Mouse (Mus musculus) neural tube, embryonic 10.5 days (tissue): ENCODE measurements around the gene Tppp.
"Not testable (repeated sequence)": the region's sequence is repeated elsewhere in the genome, so short reads cannot be mapped to it uniquely, and the experiment has no call there.

Source experiments
- DNase-seq: peaks from one replicate; pipeline ENCODE4 v3.0.0-alpha.2; 2017; ENCODE audit warnings: low spot score; ENCODE audit errors: extremely low spot score

Gene Tppp

DNA sequence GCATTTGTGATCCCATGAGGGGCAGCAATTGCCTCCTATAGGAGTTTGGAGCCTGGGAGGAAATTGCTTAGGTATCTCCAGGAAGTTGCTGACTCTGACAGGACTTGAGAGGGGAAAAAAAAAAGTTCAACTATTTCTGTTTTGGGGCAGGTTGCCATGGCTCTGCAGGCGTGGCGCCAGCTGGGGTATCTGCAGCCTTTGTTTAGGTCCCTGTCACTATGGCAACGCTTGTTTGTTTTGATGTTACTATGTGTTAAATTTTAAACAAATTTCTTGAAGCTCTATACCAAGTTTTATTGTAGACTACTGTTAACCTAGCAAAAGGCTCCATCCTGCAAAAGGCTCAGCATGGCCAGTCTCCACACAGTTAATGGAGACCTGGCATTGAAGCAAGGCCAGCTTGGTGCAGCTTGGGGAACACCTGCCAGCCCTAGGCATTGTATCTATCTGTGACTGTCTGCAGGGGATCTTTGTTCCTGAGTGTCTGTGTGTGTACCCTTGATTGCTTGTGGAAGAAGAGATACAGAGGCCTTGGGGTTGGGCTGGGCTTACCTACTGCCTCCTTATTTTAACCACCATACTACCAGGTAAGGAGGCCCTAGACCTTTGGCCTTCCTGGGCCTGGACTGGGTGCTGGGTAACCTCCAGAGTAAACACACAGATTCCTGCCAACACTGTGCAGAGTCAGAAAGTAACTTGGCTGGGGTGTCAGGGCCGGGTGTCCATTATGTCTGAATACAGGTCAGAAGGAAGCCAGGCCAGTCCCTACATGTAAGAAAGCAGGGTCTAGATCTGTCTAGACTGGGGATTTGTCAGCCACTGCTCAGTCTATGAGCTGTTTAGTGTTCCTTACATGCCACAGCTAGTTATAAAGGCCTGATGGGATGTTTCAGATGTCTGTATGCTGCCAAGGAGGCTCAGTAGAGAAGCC lies 16.2 kb downstream of the Tppp start:
- DNase-seq = no peak

DNA sequence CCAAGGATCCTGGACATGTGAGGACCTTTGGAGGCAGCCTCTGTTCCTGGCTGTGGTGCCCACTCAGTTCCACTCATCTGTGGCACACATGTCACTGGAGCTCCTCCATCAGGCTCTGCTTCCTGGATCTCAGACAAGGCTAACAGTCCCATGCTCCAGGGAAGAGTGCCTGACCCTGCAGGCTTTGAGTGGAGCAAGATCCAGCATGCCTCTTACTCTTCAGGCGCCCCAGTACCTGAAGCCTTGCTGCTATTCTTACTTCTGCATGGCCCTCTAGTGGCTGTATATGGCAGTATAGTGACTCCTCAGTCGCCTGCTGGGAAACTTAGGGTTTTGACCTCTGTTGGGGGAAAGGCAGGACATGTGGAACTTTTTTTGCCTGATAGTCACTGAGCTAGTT lies 17.0 kb downstream of the Tppp start:
- peak; percentile 22 for DNase-seq

DNA sequence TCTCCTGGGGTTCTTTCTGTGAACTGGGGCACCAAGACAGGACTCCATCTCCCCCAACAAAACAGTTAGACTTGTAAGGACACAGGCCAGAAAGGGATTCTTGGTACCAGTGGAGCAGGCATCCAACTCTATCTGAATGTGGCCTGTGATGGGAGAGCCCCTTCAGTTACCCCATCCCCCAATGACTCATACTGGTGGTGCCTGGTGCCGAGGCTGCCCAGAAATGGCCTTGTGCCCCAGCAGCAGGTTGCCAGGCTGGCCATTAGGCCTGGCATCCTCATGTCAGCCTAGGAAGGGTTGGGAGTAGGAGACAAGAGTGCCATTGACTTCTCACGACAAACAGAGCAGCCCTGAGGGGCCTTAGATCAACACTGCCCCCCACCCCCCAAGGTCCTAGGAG lies 18.9 kb downstream of the Tppp start:
- no peak for DNase-seq

DNA sequence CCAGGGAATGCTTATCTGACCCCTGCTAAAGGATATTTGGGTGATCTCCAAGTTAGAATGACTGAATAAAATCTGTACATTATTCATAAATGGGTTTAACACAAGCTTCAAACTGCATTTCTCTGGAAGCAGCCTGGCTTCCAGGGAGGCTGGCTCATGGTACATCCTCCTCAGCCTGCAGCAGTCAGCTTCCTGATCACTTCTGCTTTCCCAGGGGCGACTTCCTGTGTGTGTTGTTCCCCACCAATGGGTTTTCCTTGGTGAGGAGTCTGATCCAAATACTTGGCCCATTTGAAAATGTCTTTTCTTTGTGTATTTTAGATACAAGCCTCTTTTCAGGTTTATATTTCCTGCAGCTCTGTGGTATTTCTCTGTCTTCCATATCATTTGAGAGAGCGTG lies 19.8 kb downstream of the Tppp start:
- DNase-seq = no peak

DNA sequence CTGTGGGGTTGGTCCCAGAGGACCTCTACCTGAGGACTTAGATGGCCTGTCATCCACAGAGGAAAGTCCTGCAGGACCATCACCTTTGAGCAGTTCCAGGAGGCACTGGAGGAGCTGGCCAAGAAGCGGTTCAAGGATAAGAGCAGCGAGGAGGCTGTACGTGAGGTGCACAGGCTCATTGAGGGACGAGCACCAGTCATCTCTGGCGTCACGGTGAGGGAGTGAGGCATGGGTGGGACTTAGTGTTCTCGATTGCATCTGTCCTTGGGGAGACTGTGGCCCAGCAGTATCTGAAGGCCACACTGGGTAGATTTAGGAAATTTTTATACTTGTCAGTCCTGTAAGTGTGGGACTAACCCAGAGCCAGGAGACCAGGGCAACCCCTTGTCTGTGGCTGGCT lies 21.5 kb downstream of the Tppp start:
- DNase-seq = no peak

DNA sequence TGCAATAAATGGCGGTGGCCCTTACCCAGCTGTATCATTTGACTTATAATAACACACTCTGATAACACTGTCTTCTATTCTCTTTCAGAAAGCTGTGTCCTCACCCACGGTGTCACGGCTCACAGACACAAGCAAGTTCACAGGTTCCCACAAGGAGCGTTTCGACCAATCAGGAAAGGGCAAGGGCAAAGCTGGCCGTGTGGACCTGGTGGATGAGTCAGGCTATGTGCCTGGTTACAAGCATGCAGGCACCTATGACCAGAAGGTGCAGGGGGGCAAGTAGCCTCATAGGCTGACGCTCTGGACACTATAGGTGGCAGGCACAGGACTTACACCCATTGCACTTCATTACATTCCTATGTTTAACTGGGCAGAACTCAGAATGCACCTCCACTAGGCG lies 21.9 kb downstream of the Tppp start:
- DNase-seq = no peak

DNA sequence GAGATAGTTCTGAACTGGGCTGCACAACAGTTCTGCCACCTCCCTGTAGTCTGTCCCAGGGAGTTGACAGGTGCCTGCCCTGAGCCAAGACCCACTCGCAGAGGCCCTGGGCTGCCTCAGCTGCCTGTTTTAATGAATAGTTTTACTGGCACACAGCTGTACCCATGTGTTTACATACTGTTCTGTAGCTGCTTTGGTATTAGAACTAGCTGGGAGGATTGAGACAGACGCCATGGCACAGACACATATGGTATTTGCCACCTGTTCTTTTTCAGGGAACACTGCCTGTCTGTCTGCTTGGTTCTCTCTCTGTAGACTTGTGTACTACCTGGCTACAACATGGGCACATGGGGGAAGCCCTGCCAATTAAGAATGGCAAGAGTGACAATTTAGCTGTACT lies 25.5 kb downstream of the Tppp start:
- no peak for DNase-seq

DNA sequence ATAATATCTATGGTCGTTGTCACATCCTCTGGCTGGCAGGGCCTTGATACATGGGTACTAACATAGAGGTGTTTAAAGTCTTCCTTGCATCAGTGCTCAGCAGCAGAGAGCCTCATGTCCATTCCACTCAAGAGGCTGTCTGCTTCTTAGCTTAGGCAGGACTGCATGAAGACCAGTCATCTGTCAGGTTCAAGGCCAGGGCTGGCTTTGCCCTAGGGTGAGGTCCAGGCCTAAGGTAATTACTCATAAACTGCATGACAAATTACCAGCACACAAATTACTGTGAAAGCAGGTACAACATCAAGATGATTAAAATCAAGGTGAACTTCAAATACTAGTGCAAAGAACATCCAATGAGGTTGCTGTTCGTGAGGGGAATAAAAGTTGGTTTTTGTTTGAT lies 26.6 kb downstream of the Tppp start:
- no peak for DNase-seq

DNA sequence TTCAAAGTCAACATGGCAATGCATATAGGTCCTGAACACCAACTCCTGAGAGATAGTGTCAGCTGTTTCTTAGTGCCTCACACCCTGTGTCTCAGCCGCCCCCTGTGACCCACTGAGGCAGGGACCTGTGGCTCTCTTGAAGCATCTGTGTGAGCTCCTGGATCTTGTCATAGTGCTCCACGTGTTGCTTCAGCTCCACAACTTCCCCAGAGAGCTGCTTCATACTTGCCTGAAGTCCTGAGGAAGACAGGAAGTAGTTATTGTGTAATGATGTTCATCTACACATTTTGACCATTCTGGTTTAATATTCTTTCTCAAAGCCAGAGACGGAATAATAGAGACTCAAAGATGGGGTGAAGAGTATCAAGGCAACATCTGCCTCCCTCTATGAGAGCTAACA lies 30.7 kb downstream of the Tppp start:
- no peak for DNase-seq

DNA sequence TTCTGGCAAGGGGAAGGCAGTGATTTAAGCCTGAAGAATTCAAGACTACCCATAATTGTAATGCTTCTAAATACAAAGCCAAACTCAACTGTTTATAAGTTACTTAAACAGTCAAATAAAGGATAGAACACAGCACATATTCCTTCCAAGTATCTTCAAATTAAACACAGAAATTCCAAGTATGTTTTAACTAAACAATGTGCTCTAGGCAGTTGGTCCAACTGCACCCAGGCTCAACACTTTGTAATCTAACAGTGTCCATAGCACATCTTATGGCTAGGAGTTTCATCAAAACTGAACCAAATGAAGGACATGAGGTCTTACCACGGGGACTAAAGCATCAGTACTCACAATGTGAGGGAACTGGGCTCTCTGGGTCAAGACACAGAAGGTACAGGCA lies 47.0 kb downstream of the Tppp start:
- DNase-seq = no peak

DNA sequence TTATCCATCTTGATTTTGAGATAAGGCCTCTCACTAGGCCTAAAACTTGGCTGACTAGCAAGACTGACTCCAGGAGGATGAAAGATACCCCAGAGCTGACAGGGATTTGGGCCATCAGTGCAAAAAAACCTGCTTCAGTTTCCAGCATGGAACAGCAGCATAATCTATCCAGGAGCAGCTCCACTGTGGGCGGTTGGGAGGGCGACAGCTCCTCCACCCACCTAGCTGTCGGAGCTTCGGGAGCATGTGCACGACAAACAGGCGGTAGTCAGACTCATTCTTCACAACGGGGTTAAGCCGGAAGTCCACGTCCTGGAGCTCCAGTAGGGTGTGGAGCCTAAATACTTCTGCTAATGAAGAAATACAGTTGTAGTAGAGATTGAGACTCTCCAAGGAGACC lies 48.9 kb downstream of the Tppp start:
- no peak for DNase-seq

DNA sequence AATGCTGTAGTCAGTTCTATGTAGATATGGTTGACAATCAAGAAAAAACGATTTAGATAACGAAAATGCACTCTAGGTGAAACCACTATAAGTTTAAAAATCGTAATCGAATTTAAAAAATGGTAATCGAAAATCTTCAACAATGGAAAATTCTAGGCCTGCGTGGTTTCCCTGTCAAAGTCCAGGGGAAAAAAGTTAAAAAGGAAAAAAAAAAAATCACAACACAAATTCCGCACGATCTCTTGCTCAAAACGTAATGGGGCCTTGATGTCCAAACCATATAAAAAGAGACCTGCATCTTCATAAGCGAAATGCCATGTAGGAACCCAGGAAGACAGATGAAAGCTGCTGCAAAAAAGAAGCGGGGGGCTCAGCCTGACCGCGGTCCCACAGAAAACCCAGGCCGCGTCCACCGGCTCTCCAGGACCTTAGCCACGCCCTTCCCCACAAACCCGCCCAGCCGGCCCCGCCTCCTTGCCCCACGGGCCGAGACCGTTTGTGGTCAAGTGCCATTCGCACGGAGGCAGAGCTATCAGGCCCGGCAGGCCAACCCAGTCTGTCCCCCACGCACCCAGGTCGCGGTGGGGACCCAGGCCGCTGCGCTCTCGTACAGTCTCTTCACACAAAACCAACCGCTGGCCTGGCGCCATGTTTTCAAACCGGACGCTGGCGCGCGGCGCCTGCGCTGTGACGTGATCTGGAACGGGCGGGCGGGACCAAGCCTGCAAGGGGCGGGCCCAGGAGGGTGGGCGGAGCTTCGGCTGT lies 52.6 kb downstream of the Tppp start, which contains the start of gene Cep72:
Gene Cep72 (minus strand): TSS at position 687 of the 765 bp plus-strand sequence.
- peak; percentile 96 for DNase-seq

DNA sequence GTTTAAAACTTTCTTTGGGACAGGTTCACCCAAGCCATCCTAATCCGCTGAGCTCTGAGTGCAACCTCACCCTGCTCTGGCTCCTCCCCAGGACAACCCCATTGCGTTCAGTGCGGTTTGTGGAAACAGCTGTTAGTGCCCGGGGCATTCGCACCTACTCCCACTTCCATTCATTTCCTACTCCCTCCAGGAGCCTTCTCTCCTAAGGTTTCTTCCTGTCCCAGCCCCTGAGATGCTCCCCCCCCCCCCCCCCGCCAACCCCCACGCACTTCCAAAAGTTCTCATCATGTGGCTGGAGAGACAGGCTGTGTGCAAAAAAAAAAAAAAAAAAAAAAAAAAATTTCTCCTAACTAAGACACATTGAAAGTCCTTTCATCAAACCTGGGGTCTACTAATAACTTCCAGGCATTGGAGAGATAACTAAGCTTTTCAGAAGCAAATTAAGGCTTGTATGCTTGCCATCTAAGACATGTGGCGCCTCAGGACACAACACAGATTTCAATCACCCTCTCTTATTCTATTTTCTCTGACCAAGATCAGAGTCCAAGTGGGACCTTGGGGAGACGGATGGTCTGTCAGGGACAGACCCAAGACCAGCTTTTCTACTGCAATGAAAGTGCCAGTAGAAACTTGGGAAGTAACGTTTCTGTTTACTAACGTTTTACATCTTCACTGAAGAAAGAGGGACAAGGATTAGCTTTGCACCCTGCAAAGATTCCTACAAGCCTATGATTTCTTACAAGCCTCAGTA lies 53.3 kb downstream of the Tppp start:
- DNase-seq = no peak

DNA sequence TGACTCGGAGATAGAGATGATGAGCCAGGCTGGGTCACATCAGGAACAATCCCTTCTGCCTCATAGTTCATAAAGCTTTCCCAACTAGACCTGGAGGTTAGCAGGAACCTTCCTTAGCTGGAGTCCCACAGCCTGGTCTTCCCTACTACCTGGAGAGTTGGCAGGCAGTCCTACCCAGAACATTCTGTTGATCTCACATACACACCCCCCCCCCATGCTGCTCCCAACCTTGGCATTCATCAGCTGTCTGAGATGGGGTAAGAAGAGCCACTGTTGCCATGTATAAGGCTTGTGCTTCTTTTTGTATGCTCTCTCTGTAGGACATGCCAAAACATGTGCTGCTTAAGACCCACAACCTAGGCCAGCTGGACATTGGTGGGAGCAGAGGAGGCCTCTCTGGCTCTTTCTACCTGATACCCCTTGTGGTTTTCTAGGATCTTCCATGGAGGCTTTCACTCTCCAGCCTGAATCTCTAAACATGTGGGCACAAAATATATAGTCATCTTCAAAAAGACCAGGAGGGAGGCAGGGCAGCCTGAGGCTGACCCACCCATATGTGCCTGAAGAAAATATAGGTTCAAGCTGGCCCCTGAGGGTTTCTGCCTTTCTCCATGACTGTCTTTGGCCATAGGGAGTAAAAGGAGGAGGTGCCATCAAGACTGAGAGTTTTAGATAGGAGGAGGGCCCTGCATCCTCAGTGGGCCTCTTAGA lies 54.3 kb downstream of the Tppp start:
- DNase-seq = no peak

DNA sequence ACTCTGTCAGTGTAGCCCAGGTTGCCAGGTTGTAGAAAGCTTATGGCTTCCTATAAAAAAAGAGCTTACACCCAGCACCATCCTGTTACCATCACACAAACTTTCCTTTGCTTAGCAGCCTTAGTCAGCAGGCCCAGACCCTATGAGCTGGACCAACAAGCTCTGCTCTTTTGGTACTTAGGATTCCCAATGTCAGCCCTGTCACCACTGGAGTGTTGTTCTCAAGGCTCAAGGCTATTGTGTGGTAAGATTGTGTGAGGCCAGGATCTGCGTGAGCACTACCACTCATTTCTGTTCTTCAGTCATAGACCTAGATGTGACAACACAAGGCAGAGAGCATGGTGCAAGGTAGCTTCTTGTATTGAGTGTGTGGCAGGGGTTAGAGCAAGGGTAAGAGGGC lies 57.4 kb downstream of the Tppp start:
- DNase-seq = no peak

DNA sequence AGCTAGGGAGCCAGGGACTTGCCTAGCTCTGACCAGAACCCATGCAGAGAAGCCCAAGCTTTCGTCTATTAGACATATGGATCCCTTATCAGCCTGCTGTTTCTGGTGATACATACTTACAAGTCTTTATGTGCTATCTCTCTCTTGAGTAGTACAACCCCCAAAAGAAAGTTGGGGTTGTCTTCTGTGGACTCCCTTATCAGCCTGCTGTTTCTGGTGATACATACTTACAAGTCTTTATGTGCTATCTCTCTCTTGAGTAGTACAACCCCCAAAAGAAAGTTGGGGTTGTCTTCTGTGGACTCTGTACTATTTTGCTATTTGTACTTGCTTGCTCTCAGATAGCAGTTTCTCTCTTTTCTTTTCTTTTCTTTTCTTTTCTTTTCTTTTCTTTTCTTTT lies 62.0 kb downstream of the Tppp start:
- DNase-seq = not testable (repeated sequence)

DNA sequence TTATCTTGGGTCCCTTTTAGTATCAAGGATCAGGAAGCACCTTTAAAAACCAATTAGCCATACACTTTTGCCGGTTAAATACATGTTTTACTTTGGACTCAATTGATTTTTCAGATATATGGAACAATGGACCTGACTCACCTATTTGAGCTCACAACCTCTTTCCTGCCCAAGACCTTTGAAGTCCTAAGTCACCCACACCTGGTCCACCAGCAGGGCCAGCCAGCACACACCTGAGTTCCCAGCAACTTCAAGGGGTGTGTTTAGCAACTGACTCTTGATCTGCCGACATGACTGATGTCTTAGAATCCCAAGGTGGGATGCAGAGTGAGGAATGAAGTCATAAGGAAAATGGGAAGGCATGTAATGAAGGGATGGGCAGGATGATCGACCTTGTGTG lies 62.5 kb downstream of the Tppp start:
- no peak for DNase-seq

DNA sequence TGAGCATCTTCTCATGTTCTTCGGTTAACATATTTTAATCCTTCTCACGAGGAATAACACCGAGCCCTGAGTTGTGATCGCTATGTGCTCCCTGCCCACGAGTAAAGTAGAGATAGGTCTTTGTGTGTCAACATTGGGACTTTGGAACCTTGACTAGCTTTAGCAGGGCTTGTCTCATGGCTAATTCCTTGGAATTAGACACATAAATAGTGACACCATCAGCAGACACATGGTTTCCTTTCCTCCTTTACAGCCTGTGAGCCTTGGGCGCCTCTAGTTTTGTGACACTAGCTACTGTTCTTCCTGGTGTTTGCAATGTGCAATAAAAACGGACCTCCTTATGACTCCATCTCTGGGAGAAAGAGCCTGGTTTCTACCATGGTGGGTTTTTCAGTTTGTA lies 64.2 kb downstream of the Tppp start:
- DNase-seq = no peak
